15 mouse cellular contexts compared by ENCODE assay signal in the genomic region with DNA sequence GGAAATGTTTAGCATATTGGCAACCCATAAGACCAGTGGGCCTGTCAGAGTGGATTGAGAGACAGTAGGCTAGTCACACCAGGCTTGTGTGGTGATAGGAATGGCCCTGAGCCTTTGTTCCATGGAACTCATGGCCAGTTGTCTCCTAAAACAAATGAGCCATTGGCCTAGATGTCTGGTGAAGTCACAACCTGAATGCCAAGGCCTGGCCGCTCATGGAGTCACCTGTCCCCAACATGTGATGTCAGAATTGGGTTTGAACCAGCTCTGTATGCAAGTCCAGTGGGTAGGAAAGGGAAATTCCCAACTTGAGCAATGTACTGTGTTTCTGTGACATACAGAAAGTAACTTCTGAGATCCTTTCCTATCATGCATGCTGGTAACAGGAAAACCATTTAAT.
"Had no signal": no experiment of that assay in that cellular context is flagged by ENCODE, and none has a peak within 500 bp of the region (broad histone marks: within the 10 kb centered on the region; RNA-seq: fewer than 3 reads in every experiment).

No protein-coding gene starts in this region.

- H3K4me2 ChIP-seq: kidney, embryonic 15.5 days; liver, embryonic 13.5 days; lung, embryonic 15.5 days; midbrain, embryonic 12.5 days; neural tube, embryonic 13.5 days had no signal

- H3K4me3 ChIP-seq: kidney, embryonic 15.5 days; liver, embryonic 13.5 days; lung, embryonic 15.5 days; megakaryocyte, embryonic 14.5 days; midbrain, embryonic 12.5 days; neural tube, embryonic 13.5 days had no signal

- H3K27me3 ChIP-seq: kidney, embryonic 15.5 days; liver, embryonic 13.5 days; lung, embryonic 15.5 days; midbrain, embryonic 12.5 days; neural tube, embryonic 13.5 days had no signal

- H3K9me3 ChIP-seq: kidney, embryonic 15.5 days; liver, embryonic 13.5 days; lung, embryonic 15.5 days; midbrain, embryonic 12.5 days; neural tube, embryonic 13.5 days had no signal

- H3K9ac ChIP-seq: kidney, embryonic 15.5 days; liver, embryonic 13.5 days; liver, postnatal 0 days; lung, embryonic 15.5 days; midbrain, embryonic 12.5 days; neural tube, embryonic 13.5 days had no signal

- H3K27ac ChIP-seq: liver, embryonic 13.5 days; macrophage; midbrain, embryonic 12.5 days; neural tube, embryonic 13.5 days had no signal

- H3K36me3 ChIP-seq: kidney, embryonic 15.5 days; liver, embryonic 13.5 days; lung, embryonic 15.5 days; midbrain, embryonic 12.5 days; neural tube, embryonic 13.5 days had no signal

- ATAC-seq: liver, postnatal 0 days; midbrain, embryonic 16.5 days had no signal

- DNase-seq: kidney, adult 2 months; kidney, postnatal 14 days; liver, embryonic 13.5 days; liver, postnatal 0 days; lung, postnatal 14 days; retina, postnatal 1 day; right cerebral cortex, postnatal 4 days; thymus, postnatal 36 days had no signal
